Mouse (Mus musculus) retina, adult 2 months (tissue): ENCODE data around the gene Myom3.

Experiments used
- DNase-seq: peaks from one replicate; pipeline ENCODE4 v3.0.0-alpha.2; 2012; ENCODE audit warnings: low read depth, low spot score

Myom3 gene

GRCm38 (mm10) chr4:135814896-135815295 lies 55.4 kb downstream of the Myom3 start:
- no peak for DNase-seq

- no peak for DNase-seq
Measured at GRCm38 (mm10) chr4:135816905-135817622, 57.5 kb downstream of the Myom3 start.

GRCm38 (mm10) chr4:135818366-135818765 lies 58.9 kb downstream of the Myom3 start:
- no peak for DNase-seq

GRCm38 (mm10) chr4:135819826-135820526 lies 60.5 kb downstream of the Myom3 start:
- DNase-seq, result no peak

GRCm38 (mm10) chr4:135821772-135822171 lies 62.3 kb downstream of the Myom3 start:
- DNase-seq, result no peak

GRCm38 (mm10) chr4:135823298-135823697 lies 63.8 kb downstream of the Myom3 start:
- no peak for DNase-seq

- no peak for DNase-seq
Measured at GRCm38 (mm10) chr4:135824254-135824653, 64.7 kb downstream of the Myom3 start.

GRCm38 (mm10) chr4:135828491-135828890 lies 69.0 kb downstream of the Myom3 start:
- no peak for DNase-seq

- no peak for DNase-seq
Measured at GRCm38 (mm10) chr4:135832070-135832469, 72.6 kb downstream of the Myom3 start.

GRCm38 (mm10) chr4:135833301-135834123 lies 74.0 kb downstream of the Myom3 start:
- no peak for DNase-seq

GRCm38 (mm10) chr4:135834124-135834717 lies 74.7 kb downstream of the Myom3 start:
- DNase-seq, result no peak

- no peak for DNase-seq
Measured at GRCm38 (mm10) chr4:135838925-135839292, 79.4 kb downstream of the Myom3 start.

GRCm38 (mm10) chr4:135839293-135840011 lies 79.9 kb downstream of the Myom3 start:
- no peak for DNase-seq

- DNase-seq, result no peak
Measured at GRCm38 (mm10) chr4:135844400-135844799, 84.9 kb downstream of the Myom3 start.

GRCm38 (mm10) chr4:135847581-135847980 lies 88.1 kb downstream of the Myom3 start:
- no peak for DNase-seq

GRCm38 (mm10) chr4:135850411-135851095 lies 91.0 kb downstream of the Myom3 start:
- no peak for DNase-seq

GRCm38 (mm10) chr4:135851942-135852341 lies 92.4 kb downstream of the Myom3 start:
- DNase-seq, result no peak

GRCm38 (mm10) chr4:135853987-135854546 lies 94.6 kb downstream of the Myom3 start:
- DNase-seq, result no peak

GRCm38 (mm10) chr4:135854630-135855029 lies 95.1 kb downstream of the Myom3 start:
- DNase-seq, result no peak

- DNase-seq, result no peak
Measured at GRCm38 (mm10) chr4:135855080-135855479, 95.6 kb downstream of the Myom3 start.
